Mouse (Mus musculus) hindbrain, embryonic 14.5 days (tissue): ENCODE measurements around the gene Ttc28. TPM values are rescaled to one million over a fixed set of nuclear protein-coding genes. Genes with fewer than 3 reads are reported as not detected.

ENCODE experiments used
- ATAC-seq: fragments of 200-750 bp; cut with Nextera tagmentation; 2 replicates; pipeline ENCODE4 v1.8.0; 2017; ENCODE audit warnings: moderate number of reproducible peaks, mild to moderate bottlenecking, moderate TSS enrichment, moderate library complexity; ENCODE audit not compliant: low FRiP score
- DNase-seq: peaks from one replicate; pipeline ENCODE4 v3.0.0-alpha.2; 2015; ENCODE audit warnings: low spot score
- H3K27ac ChIP-seq: fragments of 300-500 bp; sonication (generic); 2 replicates; pipeline ENCODE4 v1.5.1; 2014; ENCODE audit warnings: mild to moderate bottlenecking, moderate library complexity
- H3K27me3 ChIP-seq: fragments of 300-500 bp; sonication (generic); 2 replicates; pipeline ENCODE4 v1.6.1; 2014; ENCODE audit warnings: mild to moderate bottlenecking, low read length, mixed read lengths; ENCODE audit not compliant: control insufficient read depth, insufficient read depth
- H3K36me3 ChIP-seq: fragments of 300-500 bp; sonication (generic); replicated peaks from 2 replicates; pipeline ENCODE4 v1.6.1; 2014; ENCODE audit not compliant: control insufficient read depth, insufficient read depth
- H3K4me1 ChIP-seq: fragments of 300-500 bp; sonication (generic); replicated peaks from 2 replicates; pipeline ENCODE4 v1.6.1; 2014; ENCODE audit warnings: antibody characterized with exemption, low read length, mixed read lengths; ENCODE audit not compliant: control insufficient read depth, insufficient read depth
- H3K4me2 ChIP-seq: fragments of 300-500 bp; sonication (generic); replicated peaks from 2 replicates; pipeline ENCODE4 v1.6.1; 2014; ENCODE audit warnings: mild to moderate bottlenecking, moderate library complexity
- H3K4me3 ChIP-seq: fragments of 300-500 bp; sonication (generic); replicated peaks from 2 replicates; pipeline ENCODE4 v1.5.1; 2014; ENCODE audit warnings: mild to moderate bottlenecking, low read length
- H3K9ac ChIP-seq: fragments of 300-500 bp; sonication (generic); 2 replicates; pipeline ENCODE4 v1.6.1; 2014
- H3K9me3 ChIP-seq: fragments of 300-500 bp; sonication (generic); 2 replicates; pipeline ENCODE4 v1.6.1; 2016; ENCODE audit warnings: low read length; ENCODE audit not compliant: control insufficient read depth
- WGBS: fragments of 180-500 bp; shearing (Covaris S2); extraction: QIAGEN DNeasy Blood & Tissue Kit; methylation state at CpG from one replicate; pipeline ENCODE4 v1.1.7; 2014; 5-methylcytosine and 5-hydroxymethylcytosine counted together
- polyA plus RNA-seq: library from polyadenylated mRNA; unstranded; fragments of >200 nt; fragmentation: Nextera tagmentation; extraction: Ambion mirVana; gene quantifications from 2 replicates; pipeline ENCODE4 v1.2.1, GENCODE M21; 2014

Ttc28 gene
- polyA plus RNA-seq, 1 experiment from 2014 or later, result 30.0 TPM

DNA sequence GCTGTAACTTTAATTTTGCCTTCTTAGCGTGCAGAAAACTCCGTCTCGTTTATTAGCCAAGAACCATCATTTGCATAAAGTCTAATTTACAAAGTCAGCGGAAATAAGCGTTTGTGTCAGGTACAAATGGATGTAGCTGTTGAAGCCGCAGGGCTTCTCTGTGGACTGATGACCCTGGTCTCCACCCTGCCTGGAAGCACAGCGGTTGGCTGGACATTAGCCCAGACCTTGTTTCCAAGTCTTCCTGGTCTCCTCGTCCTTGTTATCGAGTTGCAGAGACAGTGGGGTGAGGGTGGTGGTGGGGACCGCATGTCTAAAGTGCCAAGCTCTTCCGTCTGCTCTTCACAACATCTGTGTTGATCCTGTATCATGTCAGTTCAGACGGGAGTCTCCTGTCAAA lies 246.1 kb downstream of the Ttc28 start:
- DNase-seq, result no peak
- ATAC-seq, result no peak

DNA sequence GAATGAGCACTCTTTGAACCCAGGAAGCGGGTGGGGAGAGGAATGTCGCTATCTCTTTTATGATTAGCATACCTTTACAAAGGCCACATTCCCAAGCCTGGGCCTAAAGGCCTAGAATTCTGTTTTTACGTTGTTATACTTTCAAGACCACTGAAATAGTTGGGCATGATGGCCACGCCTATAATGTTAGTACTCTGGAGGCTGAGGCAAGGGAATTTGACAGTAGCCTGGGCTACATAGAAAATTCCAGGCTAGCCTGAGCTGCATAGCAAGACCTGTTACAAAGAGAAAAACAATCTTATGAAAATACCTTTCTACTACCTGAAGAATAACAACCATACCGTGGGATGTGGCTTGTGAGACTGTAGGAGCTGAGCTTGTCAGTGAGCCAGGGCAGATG lies 248.2 kb downstream of the Ttc28 start:
- Histone ChIP-seq H3K27me3 (no peaks in the 10 kb centered on the region), H3K4me2 (no peak overlapping the region), H3K9me3 (no peaks in the 10 kb centered on the region), H3K4me1 (peaks cover 27% of the 10 kb centered on the region), H3K36me3 (no peaks in the 10 kb centered on the region), H3K4me3 (no peak overlapping the region), H3K9ac (no peak overlapping the region), H3K27ac (no peak overlapping the region)
- no peak for DNase-seq
- 81% methylated on average over 5 of the region's 5 CpGs for WGBS
- ATAC-seq, result no peak

More for the DNA sequence above, 246.1 kb downstream of the Ttc28 start:
- Histone ChIP-seq H3K4me2 (no peak overlapping the region), H3K9ac (no peak overlapping the region), H3K9me3 (no peaks in the 10 kb centered on the region), H3K4me1 (peaks cover 43% of the 10 kb centered on the region), H3K27me3 (no peaks in the 10 kb centered on the region), H3K4me3 (no peak overlapping the region), H3K36me3 (no peaks in the 10 kb centered on the region), H3K27ac (no peak overlapping the region)
- WGBS, result 62% methylated on average over 12 of the region's 12 CpGs

DNA sequence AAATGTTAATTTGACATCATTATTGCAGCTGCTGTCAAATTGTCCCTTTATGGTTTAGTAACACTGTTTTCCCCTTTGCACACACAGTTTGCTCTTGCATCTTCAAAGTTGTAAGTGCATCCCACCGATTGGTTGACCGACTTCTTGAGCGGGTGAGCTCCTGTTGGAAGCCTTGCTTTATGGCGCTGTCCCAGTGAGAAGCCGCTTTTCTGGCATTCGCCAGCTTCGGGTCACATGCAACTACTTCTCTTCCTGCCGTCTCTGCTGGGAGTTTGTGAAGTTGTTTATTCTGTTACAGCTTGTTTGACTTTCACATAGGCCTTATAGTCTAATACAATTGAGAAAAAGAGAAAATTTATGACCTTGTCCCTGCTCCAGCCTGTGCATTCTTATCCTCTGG lies 250.5 kb downstream of the Ttc28 start:
- H3K27ac ChIP-seq, result no peak overlapping the region
- H3K36me3 ChIP-seq, result no peaks in the 10 kb centered on the region
- DNase-seq (no peak), ATAC-seq (no peak)
- no peak overlapping the region for H3K4me3 ChIP-seq
- no peaks in the 10 kb centered on the region for H3K27me3 ChIP-seq
- 91% methylated on average over 8 of the region's 8 CpGs for WGBS
- no peak overlapping the region for H3K4me2 ChIP-seq
- no peaks in the 10 kb centered on the region for H3K9me3 ChIP-seq
- H3K4me1 ChIP-seq, result peaks cover 17% of the 10 kb centered on the region; the same call in 1 of the 2 replicates
- no peak overlapping the region for H3K9ac ChIP-seq

DNA sequence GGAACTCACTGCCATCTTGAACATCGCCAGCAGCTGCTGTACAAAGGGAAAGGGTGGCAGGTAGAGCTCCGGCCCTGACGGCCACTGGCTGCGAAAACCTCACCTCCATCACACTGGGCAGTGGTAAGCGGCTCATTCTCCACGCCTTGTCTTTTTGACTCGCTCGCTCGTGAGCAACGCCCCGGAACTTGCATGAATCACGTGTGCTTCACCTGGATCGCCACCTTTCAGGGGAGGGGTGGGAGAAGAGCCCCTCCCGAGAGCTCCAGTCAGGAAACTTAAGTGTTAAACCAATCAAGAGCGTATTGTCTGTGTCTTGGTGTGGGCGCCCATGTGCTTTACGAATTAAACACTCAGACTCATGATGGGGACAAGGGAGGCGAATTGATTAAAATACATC lies 252.0 kb downstream of the Ttc28 start:
- WGBS, result 93% methylated on average over 18 of the region's 18 CpGs
- H3K4me2 ChIP-seq, result no peak overlapping the region
- no peaks in the 10 kb centered on the region for H3K9me3 ChIP-seq
- ATAC-seq (no peak), DNase-seq (no peak)
- no peak overlapping the region for H3K9ac ChIP-seq
- H3K4me3 ChIP-seq, result no peak overlapping the region
- H3K36me3 ChIP-seq, result no peaks in the 10 kb centered on the region
- 0 out of 2 replicates have a peak overlapping the region, but pooled peaks have one; percentile 60 for H3K27ac ChIP-seq
- peaks cover 19% of the 10 kb centered on the region for H3K4me1 ChIP-seq
- no peaks in the 10 kb centered on the region for H3K27me3 ChIP-seq

DNA sequence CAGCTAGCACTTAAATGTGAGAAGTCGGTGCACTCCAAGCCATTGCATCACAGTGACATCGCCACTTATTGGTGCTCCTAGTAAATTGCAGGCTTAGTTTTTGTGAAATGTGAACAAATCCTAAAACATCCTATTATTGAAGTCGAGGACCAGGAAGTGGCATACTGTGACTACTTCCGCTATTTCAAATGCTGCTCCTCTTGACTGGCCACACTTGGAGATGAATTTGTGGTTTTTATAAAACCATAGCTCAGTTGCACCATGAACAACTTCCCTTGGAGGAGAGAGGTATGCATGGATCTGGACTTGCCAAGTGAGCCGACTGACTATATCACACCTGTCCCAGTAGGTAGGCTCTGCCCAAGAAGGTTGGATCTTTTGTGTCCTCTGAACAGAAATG lies 253.5 kb downstream of the Ttc28 start:
- ATAC-seq, result no peak
- Histone ChIP-seq H3K27me3 (no peaks in the 10 kb centered on the region), H3K36me3 (no peaks in the 10 kb centered on the region), H3K4me3 (no peak overlapping the region), H3K9ac (no peak overlapping the region), H3K4me1 (peaks cover 32% of the 10 kb centered on the region), H3K9me3 (no peaks in the 10 kb centered on the region), H3K27ac (no peak overlapping the region), H3K4me2 (no peak overlapping the region)
- 89% methylated on average over 5 of the region's 5 CpGs for WGBS
- DNase-seq, result no peak

DNA sequence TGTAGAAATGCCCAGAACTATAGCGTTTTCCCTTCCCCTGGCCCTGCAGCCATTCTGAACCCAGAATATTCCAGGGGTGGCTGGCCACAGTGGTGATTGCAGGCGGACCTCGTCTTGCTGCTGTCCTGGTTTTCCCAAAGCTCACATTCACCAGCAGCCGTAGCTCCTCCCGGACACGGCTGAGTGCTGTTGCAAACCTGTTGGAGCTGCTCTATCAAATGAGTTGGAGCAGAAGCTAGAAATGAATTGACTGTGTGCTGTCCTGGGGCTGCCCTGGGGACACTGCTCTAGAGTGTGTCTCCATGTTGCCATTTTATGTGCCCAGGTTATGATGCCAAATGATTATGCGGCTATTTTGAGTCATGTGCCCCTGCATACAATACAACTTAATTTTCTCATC lies 254.2 kb downstream of the Ttc28 start:
- Histone ChIP-seq H3K27me3 (no peaks in the 10 kb centered on the region), H3K4me1 (peaks cover 33% of the 10 kb centered on the region), H3K27ac (no peak overlapping the region), H3K4me3 (no peak overlapping the region), H3K9me3 (no peaks in the 10 kb centered on the region), H3K36me3 (no peaks in the 10 kb centered on the region), H3K9ac (no peak overlapping the region), H3K4me2 (no peak overlapping the region)
- ATAC-seq (no peak), DNase-seq (no peak)
- 80% methylated on average over 7 of the region's 7 CpGs for WGBS

- 29% methylated on average over 6 of the region's 6 CpGs for WGBS
- no peak overlapping the region for H3K4me2 ChIP-seq
- no peaks in the 10 kb centered on the region for H3K36me3 ChIP-seq
- H3K27me3 ChIP-seq, result no peaks in the 10 kb centered on the region
- ATAC-seq, result no peak
- 0 out of 2 replicates have a peak overlapping the region, but pooled peaks have one; percentile 14 for H3K27ac ChIP-seq
- H3K4me1 ChIP-seq, result peaks cover 54% of the 10 kb centered on the region
- H3K9ac ChIP-seq, result no peak overlapping the region
- H3K4me3 ChIP-seq, result no peak overlapping the region
- no peaks in the 10 kb centered on the region for H3K9me3 ChIP-seq
- no peak for DNase-seq
Observed at GRCm38 (mm10) chr5:111137283-111137682, 257.7 kb downstream of the Ttc28 start.

GRCm38 (mm10) chr5:111137742-111138141 lies 258.1 kb downstream of the Ttc28 start:
- Histone ChIP-seq H3K4me3 (no peak overlapping the region), H3K4me1 (peaks cover 54% of the 10 kb centered on the region), H3K9me3 (no peaks in the 10 kb centered on the region), H3K36me3 (no peaks in the 10 kb centered on the region), H3K27me3 (no peaks in the 10 kb centered on the region), H3K27ac (0 out of 2 replicates have a peak overlapping the region, but pooled peaks have one; percentile 14), H3K4me2 (no peak overlapping the region), H3K9ac (no peak overlapping the region)
- ATAC-seq, result no peak
- DNase-seq, result no peak
- 24% methylated on average over 13 of the region's 13 CpGs for WGBS

GRCm38 (mm10) chr5:111138239-111138833 lies 258.7 kb downstream of the Ttc28 start:
- no peak overlapping the region for H3K4me3 ChIP-seq
- H3K4me2 ChIP-seq, result no peak overlapping the region
- peaks cover 54% of the 10 kb centered on the region for H3K4me1 ChIP-seq
- H3K27ac ChIP-seq, result peak overlapping the region; percentile 11; the same call in 1 of the 2 replicates
- no peaks in the 10 kb centered on the region for H3K27me3 ChIP-seq
- no peaks in the 10 kb centered on the region for H3K36me3 ChIP-seq
- peak; percentile 45; the same call in 1 of the 2 replicates for ATAC-seq
- no peak overlapping the region for H3K9ac ChIP-seq
- DNase-seq, result no peak
- H3K9me3 ChIP-seq, result no peaks in the 10 kb centered on the region
- 34% methylated on average over 11 of the region's 11 CpGs for WGBS
